Mouse (Mus musculus): ENCODE results near the gene Zfp422.
"Not testable (repeated sequence)": the region's sequence is repeated elsewhere in the genome, so short reads cannot be mapped to it uniquely, and the experiment has no call there.

Zfp422 gene

DNA sequence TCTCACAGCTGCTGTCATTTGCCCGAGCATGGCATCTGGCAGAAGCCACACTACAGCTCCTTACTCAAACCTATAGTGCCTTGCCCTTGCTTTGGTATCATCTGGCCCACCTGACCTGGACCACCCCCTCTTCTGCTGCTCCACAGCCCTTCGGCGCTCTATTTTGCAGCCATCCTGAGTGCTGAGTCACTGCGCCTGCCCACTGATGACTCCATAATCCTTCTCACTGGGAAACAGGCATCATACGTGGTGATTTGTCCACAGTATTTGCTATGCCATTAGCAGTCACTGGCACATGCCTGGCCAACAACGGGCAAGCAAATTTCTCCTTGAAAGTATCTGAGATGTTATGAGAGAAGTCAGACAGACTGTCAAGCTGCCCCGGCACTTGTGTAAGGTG, 21.0 kb upstream of the Zfp422 start:
- DNase-seq (ENCODE audit: low read depth, low spot score), result no peak

DNA sequence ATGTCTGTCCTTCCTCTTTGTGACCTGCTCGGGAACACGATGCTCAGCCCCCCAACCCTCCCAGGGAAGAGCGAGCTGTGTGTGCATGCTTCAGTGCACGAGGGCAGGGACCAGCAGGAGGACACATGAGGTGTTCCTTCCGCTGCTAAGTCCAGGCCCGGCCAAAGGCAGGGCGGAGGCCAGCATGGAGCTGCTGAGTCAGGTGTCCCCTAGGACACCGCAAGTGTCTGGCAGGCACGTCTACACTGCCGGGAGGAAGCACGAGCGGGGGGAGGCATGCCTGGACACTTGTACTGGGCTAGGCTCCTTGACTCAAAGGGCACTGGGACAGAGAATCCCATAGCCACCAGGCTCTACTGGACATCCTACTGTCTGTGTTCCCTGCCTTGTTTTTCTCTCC, 19.0 kb upstream of the Zfp422 start:
- no peak for DNase-seq (ENCODE audit: low read depth, low spot score)

DNA sequence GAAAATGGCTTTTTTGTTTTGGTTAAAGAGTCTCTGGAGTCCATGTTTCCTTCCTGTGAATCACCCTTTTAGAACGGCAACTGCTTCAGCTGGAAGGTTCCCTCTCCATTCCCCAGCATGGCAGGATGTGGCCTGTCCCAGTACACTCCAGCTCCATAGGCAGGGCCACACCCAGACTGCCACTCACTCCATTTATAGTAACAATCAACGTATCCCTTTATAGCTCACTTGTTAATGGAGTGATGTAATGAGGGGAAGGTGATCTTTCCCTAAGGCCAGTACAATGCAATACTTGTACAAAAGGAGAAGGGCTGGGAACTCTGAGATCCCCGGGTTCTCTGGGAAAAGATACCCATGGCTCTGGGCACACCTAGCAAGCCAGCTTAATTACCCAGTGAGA, 15.5 kb upstream of the Zfp422 start:
- DNase-seq (ENCODE audit: low read depth, low spot score), result peak; percentile 46

DNA sequence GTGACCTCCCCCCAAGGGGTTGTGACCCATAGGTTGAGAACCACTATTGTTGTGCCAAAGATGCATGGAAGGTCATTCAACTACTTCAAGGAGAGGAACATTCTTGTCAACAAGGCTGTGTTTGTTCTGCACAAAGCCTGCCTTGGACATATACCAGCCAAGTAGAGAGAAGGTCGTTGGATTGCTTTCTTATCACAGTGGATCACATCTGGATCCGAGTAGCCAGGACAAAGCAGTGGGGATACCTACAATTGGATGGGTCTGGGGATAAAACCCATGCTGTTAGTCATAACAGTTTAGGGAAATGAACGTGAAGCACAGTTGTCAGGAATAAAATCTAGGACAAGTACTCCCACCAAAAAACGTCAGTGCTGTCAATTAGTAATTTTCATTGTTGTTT, 15.1 kb upstream of the Zfp422 start:
- no peak for DNase-seq (ENCODE audit: low read depth, low spot score)

DNA sequence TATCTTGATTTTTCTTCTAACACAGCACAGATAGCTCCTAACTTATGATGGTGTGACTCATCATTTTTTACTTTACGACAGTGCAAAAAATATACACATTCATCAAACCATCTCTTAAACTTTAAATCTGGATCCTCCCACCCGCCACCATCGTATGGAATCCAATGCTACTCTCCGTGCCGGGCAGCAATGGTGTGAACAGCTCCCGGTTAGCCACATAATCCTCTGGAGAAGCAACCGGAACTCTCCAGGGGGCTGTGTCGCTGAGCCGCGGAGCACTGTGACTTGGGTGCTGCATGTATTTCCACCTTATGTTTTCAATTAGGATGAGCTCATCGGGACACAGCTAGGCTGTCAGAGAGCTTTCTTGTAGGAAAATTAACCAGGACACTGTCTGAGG, 14.1 kb upstream of the Zfp422 start:
- no peak for DNase-seq (ENCODE audit: low read depth, low spot score)

GRCm38 (mm10) chr6:116639663-116640062, 10.9 kb upstream of the Zfp422 start:
- peak; percentile 75 for DNase-seq (ENCODE audit: low read depth, low spot score)

DNA sequence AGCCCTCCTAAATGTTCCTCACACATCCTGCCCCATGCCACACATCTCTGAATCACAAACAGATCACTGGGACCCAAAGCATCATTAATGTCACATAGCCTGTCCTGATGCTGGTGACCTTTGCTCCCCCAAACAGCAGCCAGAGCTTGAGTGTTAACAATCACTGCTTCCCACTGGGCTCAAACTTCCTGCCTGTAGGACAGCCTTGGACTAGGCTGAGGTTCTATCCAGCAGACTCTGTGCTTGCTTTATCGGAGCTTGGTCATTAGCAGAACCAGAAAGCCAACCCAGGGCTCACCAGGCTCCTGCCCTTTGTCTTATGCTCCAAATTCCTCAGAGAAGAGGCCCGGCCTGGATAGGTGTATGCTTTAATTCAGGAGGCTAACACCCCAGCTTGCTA, 10.1 kb upstream of the Zfp422 start:
- no peak for DNase-seq (ENCODE audit: low read depth, low spot score)

- DNase-seq (ENCODE audit: low read depth, low spot score), result no peak
Observed at GRCm38 (mm10) chr6:116637496-116637895, 8.7 kb upstream of the Zfp422 start.

GRCm38 (mm10) chr6:116636581-116637235, 7.9 kb upstream of the Zfp422 start:
- DNase-seq (ENCODE audit: low read depth, low spot score), result no peak

- no peak for DNase-seq (ENCODE audit: low read depth, low spot score)
Observed at GRCm38 (mm10) chr6:116635251-116636180, 6.7 kb upstream of the Zfp422 start.

GRCm38 (mm10) chr6:116633741-116634695, 5.2 kb upstream of the Zfp422 start:
- no peak for DNase-seq (ENCODE audit: low read depth, low spot score)

GRCm38 (mm10) chr6:116632129-116632528, 3.3 kb upstream of the Zfp422 start:
- peak; percentile 74 for DNase-seq (ENCODE audit: low read depth, low spot score)

DNA sequence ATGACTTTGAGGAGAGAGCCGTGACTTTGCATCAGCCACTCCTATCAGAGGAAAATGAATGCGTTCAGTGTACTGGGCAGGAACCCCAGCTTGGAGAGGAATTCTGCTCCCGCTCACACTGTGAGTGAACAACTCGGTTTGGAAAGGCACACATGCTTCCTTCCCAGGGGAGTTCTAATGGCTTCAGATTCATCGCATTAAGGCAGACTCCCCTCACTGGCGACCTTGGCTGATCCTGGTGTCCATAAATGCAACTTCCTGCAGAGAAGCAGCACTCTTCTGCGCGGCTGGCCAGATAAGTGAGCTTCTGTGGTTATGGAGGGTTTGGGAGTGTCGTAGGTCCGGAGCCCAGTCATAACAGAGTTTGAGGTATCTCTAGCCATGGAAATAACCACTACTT, 967 bp upstream of the Zfp422 start:
- no peak for DNase-seq (ENCODE audit: low read depth, low spot score)

- DNase-seq (ENCODE audit: low read depth, low spot score), result no peak
Observed at GRCm38 (mm10) chr6:116628095-116628494, 704 bp downstream of the Zfp422 start.

DNA sequence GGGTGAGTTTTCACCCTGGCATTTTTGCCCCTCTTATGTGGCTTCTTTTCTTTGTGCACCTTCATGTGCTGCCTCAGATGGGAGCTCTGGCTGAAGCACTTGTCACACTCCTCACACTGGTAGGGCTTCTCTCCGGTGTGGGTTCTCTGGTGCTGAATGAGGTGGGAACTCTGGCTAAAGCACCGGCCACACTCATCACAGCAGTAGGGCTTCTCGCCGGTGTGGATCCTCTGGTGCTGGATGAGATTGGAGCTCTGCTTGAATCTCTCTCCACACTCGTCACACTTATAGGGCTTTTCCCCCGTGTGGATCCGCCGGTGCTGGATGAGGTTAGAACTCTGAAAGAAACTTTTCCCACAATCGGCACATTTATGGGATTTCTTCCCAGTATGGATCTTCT, 2.4 kb downstream of the Zfp422 start:
- not testable (repeated sequence) for DNase-seq (ENCODE audit: low read depth, low spot score)

DNA sequence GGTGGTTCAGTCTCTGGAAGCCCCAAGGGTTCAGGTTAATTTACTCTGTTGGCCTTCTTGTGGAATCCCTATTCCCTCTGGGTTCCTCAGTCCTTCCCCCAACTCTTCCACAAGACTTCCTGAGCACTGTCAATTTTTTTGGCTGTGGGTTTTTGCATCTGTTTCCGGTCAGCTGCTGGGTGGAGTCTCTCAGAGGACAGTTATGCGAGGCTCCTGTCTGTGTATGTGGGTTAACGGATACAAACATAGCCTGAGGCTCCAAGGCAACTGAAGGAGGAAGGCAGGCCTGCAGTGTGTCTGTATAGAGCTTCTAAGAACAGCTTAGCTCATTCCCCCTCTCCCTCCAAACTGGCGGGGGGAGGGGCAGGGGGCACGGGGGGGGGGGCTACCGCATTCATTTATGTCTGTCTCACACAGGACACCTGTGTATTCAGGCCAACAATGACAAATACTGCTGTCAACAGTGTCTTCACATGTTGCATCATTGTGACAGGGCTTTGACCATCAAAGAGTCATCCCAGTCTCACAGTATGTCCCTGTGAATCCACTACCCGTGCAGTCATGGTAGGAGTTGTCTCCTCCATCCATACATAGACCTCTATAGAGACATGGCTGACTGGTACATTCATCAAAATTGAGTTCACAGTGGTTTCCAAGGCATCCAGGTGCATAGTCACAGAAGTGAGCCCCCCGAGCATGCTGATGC, 7.3 kb downstream of the Zfp422 start:
- no peak for DNase-seq (ENCODE audit: low read depth, low spot score)

- no peak for DNase-seq (ENCODE audit: low read depth, low spot score)
Observed at GRCm38 (mm10) chr6:116618073-116618472, 10.7 kb downstream of the Zfp422 start.

DNA sequence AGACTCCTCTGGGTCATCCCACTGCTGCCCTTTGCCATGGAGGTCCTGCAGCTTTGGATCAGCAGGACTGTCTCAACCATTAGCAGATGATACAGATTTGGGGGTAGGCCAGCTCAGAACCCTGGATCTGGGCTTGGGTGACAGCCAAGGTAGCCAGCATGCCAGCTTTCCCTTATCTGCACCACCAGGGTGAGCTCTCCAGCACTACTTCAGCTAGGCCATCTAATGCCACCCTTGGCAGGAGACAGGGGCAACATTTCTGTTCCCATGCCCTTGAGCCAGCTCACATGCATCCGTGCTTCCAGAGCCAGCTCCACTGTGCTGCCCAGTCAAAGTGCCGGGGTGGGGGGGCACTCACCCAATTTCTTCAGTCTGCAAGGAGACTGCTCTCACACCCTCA, 13.1 kb downstream of the Zfp422 start:
- no peak for DNase-seq (ENCODE audit: low read depth, low spot score)

GRCm38 (mm10) chr6:116607230-116607629, 21.6 kb downstream of the Zfp422 start:
- DNase-seq (ENCODE audit: low read depth, low spot score), result no peak

DNA sequence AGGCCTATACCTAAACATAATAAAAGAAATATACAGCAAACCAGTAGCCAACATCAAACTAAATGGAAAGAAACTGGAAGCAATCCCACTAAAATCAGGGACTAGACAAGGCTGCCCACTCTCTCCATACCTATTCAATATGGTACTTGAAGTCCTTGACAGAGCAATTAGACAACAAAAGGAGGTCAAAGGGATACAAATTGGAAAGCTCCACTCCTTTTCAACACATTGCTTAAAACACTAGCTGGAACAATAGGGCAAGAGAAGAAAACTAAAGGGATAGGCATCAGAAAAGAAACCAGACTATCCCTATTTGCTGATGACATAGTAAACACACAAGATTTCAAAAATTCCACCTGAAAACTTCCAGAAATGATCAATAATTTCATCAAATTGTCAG, 27.8 kb downstream of the Zfp422 start:
- DNase-seq (ENCODE audit: low read depth, low spot score), result peak; percentile 46

DNA sequence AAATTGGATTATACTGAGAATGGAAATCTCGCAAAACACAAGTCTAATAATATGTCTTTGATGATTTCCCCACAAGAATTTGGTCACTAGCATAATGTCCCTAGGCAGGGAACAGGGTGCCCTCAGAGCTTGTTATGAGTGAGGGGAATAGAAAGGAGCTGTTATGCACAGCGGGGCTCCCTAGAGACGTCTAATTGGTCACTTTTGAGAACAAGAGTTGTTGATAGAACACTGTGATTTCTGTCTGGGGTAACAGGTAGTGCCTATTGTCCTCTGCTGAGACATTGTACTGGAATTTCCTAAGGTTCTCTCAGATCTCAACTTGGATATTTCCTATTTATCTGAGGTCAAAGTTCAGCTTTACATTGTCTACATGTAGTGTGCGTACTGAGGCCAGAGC, 44.7 kb downstream of the Zfp422 start, which contains the start of gene Olfr215:
Gene Olfr215 (minus strand): TSS at position 101 of the 400 bp plus-strand sequence.
- DNase-seq (ENCODE audit: low read depth, low spot score), result no peak

All from ZHBTc4 (cell line).